Mouse (Mus musculus) MN1 (cell line): ENCODE results near the gene Zfp799.
"Not testable (repeated sequence)": the region's sequence is repeated elsewhere in the genome, so short reads cannot be mapped to it uniquely, and the experiment has no call there.

ENCODE experiments used
- DNase-seq: peaks from one replicate; pipeline ENCODE4 v3.0.0-alpha.2; 2016; ENCODE audit warnings: low spot score

The Zfp799 gene

DNA sequence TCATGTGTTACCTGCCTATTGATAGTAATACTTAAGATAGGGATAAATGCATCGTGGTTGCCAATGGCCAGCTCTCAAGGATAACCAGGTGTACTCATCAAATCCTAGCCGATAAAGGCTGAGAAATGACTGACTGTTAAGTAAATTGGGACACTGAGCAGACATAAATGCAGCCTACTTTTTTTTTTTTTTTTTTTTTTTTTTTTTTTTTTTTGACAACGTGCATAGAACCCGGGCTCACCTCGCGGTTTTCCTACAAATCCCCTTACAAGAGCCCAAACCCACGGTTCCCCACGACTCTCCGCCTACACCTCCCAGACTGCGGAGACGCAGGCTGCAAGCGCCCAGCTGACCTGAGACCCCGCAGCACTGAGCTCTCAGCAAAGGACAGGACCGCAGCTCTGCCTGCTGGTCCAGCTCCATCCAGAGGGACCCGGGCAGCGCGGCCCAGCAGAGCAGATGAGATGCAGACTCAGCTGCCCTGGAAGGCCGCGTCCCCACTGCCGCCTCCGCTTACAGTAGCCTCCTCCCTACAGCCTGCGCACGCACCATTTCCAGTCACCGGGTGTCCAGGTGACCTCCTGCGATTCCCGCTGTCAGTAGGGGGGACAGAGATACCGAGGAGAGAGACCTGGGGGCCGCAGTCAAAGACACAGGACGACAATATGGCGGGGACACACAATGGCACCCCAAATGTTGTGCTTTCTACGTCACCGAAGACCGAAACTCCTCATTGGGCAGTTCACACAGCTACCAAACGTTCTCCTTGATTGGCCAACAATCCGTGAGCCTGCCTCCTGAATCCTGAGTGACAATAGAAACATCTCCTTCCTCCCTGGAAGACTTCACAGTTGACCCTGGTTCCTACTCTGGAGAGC, at the start of gene Zfp799:
Gene Zfp799, minus strand, starts transcription at position 722 of the 878 bp plus-strand sequence.
- peak; percentile 85 for DNase-seq

DNA sequence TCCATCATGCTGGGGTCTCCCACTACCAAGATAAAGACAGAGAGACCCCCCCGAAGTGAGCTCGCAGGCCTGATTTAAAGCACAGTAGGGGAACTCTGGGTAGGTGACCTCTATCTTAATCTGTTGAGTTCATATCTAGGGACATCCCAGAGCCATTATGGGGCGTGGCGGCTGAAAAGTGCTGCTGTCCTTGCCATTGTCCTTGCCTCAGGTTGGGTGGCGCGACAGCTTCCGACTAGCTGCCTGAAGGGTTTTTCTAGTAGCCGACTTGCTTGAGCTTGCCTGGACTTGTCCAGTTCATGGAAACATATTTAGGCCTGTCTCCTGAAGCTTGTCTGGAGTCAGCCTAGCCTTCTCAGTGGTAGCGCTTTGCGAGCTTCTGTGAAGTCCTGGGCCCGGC, 48.7 kb upstream of the Zfp799 start:
- DNase-seq, result no peak

DNA sequence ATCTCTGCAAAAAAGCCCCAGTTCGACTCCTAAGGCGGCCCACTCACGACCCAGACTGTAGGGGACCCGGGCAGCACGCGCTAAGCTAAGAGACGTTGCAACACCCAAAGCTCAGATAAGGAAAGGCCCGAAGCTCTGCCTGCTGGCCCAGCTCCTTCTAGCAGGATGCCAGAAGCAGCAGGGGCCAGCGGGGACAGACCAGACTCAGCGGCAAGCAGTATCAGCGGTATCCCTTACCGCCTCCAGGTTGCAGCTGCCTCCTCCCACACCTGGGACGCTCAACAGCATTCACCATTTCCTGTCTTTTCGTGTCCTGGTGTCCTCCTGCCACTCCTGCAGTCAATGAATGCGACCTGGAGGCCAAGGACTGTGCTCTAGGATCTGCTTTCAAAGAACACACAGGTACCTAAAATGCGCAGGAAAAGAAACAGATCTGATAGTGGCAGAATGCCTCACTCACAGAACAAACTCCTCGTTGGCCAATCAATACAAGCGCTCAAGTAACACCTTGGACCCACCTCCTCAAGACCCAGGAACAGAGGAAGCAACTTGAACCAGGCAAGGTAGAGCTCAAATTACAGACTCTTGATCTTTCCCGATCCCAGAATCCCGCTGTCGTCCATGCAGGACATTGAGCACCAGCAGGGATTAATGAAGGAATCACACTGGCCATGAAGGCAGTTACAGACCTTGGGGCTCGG, 47.6 kb upstream of the Zfp799 start:
- DNase-seq, result no peak

DNA sequence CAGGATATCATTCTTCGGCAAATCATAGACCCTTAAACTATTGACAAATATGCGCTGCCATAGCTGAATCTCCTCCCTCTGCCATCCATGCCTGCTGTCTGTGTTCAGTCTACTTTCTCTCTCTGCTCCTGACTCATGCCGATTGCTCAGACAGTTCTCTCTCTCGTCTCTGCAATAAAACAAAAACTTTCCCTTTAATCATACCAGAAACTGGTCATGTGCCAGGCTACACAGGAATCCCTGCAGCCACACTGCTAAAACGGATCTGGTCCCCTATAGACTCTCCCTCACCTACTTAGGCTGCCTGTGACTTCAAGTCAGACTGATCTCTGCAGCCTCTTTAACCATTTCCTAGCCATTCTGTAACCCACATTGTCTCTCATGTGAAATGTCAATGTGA, 42.6 kb upstream of the Zfp799 start:
- no peak for DNase-seq

DNA sequence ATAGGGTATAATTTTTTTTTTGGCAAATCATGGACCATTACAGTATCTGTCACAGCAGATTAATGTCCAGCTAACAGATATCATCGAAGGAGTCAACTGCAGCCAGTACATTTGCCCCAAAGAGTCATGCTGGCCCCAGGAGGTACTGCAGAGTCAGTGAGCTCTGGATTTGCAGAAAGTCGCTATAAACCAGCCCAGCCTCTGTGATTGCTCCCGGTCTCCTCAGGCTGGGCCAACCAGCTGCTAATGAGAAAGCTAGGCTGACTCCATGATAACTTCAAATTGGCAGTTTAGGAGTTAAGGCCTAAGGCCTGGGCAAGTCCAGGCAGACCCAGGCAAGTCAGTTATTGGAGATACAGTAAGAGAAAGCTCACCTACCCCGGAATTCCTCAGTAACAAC, 42.0 kb upstream of the Zfp799 start:
- no peak for DNase-seq

DNA sequence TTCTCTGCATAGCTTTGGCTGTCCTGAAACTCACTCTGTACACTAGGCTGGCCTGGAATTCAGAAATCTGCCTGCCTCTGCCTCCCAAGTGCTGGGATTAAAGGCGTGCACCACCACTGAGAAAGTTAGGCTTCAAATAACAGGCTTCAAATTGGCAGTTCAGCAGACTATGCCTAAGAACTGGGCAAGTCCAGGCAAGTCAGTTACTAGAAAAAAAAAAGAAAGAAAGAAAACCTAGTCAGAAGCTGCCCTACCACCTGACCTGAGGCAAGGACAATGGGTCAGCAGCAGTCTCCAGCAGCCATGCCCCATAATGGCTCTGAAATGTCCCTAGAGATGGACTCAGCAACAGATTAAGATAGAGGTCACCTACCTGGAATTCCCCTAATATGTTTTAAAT, 41.4 kb upstream of the Zfp799 start:
- no peak for DNase-seq

DNA sequence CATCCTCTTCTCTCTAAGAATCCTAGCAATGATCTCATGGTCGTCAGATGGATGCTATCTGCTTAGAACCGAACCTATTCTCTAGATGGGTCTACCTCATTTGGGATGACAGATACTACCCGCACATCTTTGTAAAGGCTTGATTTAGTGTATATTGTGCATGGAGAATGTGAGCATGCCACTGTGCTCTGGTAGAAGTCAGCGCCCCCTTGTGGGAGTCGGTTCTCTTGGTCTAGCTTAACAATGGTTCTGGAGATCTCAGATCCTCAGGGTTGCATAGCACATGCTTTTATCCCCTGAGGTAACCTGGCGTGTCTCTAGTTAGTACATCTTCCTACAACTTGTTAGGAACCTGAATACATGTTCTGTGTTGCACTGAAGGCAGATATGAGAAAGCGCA, 37.2 kb upstream of the Zfp799 start:
- not testable (repeated sequence) for DNase-seq

DNA sequence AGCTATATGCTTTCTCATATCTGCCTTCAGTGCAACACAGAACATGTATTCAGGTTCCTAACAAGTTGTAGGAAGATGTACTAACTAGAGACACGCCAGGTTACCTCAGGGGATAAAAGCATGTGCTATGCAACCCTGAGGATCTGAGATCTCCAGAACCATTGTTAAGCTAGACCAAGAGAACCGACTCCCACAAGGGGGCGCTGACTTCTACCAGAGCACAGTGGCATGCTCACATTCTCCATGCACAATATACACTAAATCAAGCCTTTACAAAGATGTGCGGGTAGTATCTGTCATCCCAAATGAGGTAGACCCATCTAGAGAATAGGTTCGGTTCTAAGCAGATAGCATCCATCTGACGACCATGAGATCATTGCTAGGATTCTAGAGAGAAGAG, 26.7 kb upstream of the Zfp799 start:
- not testable (repeated sequence) for DNase-seq

DNA sequence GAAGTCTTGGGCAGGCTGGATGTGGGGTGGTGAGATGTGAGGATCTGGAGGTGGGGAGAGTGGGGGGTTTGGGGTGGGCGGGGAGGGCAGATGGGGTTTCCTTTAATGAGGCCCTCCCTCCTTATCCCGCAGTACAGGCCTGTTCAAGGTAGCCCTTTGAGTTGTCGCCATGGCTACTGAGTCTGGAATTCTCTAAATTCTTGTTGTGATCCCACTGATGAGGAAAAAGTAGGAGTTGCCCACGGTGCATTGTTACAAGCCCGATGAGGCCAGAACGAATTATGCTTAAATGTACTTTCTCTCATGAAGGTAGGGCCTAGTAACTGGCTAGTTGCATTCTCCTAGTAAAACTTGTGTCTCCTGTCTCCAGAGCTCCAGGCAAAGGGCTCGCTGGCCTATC, 21.5 kb upstream of the Zfp799 start:
- DNase-seq, result no peak

DNA sequence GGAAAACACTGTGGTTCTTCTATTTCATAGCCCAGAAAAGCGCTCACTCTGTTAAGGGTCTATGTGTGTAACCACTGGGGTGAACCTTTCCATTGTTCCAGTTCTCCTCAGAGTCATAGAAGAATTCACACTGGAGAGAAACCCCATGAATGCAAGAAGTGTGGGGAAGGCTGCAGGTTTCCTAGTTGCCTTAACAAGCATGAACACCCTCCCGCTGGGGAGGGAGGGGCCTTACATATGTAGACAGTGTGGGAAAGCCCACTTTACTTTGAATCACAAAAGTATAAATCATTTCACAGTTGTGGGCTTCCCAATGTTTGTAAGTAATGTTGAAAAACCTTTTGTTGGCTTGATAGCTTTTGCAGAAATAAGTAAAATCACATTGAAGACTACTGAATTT, 11.3 kb upstream of the Zfp799 start:
- no peak for DNase-seq

DNA sequence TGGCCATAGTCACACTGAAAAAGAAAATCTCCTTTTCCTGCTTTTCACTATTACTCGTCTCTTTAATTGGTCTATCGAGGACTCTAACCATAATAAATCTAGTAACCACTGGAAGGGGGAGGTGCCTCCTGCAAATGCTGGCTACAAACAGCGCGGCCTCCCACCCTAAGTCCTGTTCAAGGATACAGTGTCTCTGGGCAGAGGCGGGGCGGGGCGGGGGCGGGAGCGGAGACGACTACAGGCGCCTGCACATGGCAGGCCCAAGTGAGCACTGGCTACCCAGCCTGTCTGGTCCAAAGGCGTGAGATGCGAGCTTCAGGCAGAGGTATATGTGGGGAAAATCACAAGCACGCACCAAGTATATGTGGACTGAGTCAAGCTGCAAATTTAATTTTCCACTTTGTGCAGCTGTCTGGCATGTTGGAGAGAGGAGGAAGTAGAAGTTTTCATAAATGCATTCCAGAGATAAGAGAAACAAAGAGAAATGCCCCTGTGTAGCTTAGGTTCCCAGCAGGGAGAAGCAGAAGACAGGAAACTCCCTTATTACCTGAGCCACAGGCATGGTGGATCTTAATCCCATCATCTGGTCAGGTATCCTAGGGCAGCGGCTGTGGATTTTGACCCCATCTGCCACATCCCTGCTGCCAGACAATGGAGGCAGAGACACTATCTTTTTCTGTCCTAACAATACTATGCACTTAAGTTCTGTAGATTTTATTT, 9.2 kb upstream of the Zfp799 start:
- DNase-seq, result peak; percentile 51

DNA sequence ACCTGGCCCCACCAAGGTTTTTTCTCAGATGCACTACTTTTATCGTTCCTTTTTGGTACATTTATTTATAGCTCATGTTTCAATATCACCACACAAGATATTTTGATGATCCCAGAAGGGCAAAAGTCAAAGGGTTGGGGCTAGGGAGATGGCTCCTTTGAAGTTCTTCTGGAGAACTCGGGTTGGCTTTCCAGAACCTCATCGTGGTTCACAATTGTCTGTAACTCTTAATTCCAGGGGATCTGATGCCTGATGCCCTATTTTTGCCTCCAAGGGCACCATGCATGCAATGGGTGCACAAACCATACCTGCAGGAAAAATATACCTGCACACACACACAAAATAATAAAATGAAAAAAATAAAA, 339 bp upstream of the Zfp799 start:
- DNase-seq, result no peak

DNA sequence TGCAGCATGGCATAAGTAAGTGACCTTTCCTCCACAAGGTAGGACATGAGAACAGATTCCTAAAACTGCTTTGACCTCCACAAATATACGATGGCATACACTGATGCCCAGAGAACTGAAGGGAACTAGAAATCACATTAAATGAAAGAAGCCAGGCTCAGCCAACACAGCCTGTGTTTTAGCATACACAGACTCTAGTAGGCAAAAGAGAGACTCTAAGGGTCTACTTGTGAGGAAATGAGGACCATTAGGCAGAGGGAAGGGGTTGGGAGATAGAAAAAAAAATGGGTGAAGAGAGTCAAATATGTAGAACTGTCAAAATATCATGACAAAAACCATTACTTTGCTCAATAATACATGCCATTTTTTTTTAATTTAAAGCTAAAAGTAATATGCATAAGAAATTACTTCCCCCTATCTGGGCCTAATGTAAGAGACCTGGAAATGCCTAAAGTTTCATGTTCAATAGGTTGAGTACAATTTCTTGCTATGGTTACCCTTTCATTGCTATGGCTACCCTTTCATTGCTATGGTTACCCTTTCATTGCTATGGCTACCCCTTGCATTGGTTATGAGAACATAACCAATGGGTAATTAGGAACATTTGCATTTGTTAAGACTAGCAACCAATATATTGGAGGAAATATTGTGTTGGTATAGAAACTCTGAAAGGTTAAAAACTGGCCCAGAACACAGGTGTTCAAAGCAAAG, 13.8 kb downstream of the Zfp799 start:
- DNase-seq, result no peak

DNA sequence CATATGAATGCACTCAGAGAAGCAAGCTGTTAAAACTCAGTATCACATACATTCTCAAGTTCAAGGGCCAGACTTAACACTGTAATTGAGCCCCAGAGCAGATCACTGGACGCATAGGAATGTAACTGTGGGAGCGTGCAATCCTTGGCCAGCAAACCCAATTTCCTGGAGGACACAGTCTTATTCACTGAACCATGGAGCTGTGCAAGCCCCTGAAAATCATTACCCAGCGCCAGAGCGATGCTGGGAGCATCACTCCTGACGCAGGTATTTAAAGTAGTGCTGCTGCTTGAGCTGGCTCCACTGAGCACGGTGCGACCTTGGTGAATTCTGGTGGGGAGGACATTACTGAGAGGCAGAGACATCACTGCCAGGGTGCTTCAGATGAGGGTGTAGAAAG, 15.9 kb downstream of the Zfp799 start:
- DNase-seq, result no peak

DNA sequence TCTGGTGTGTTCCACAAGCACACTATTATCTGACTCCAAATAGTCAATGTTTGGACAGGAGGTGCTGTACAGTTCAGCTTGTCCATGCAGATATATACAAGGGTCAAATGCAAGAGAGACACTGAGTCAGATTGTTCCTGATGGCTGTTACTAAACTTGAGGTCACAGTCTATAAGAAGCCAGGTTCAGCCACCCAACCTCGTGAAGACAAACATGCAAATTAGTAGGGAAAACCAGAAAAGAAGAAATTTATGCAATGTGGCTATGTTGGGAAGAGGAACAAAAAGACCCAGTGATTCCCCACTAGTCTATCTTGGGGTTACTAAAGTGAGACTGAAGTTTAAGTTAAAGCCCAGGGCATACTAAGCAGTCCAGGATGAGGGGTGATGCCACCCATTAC, 19.4 kb downstream of the Zfp799 start:
- no peak for DNase-seq

DNA sequence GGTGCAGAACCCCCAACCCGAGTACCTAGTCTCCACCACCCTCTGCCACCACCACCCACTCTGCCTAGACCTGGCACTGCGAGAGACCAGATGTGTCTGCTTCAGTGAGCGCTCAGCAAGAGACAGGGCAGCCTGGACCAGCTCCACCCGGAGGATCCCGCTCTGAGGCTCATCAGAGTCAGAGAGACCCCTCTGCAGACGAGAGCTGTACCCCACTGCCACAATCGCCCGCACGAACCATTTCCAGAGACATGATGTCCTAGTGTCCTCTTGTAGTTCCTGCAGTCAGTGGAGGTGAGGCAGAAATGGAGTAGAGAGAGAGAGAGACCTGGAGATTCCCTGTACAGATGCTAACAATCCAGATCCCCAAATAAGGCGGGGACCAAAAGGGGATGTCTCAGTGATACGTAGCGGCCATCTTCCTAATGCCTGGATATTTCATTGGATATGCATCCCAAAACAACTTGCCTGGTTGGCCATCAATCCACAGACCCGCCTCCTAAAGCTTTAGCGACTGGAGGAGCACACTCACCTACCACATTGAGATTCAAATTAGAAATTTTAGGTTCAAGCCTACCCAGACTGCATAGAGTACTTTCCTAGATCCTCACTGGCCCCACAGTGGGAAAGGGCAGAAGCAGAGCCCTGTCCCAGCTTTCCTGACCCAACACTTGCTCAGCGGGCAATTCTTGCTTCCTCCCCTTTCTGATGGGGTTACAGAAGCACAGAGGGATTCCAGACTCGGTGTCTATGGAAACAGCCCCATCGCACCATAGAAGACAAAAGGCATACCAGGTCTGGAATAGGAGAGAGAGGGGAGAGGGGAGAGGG, 20.3 kb downstream of the Zfp799 start, which contains the start of gene Zfp811:
Gene Zfp811, minus strand, starts transcription at position 388 of the 831 bp plus-strand sequence.
- no peak for DNase-seq

DNA sequence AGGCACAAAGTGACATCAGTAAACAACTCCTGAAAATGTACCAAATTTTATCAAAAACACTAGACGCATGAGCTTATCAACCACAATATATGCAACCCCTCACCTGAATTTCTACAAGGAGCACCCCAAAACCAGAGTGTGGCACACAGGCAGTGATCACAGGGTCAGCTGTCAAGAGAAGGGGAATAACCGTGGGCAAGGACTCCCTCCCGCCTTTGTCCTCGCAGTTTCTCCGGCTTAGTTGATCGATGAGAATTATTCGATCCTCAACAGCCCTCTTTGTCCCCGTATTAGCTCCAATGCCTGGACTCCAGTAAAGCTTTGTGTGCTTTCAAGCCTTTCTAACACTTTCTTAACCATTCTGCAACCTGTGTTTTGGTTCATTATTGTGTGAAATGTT, 21.1 kb downstream of the Zfp799 start:
- no peak for DNase-seq

DNA sequence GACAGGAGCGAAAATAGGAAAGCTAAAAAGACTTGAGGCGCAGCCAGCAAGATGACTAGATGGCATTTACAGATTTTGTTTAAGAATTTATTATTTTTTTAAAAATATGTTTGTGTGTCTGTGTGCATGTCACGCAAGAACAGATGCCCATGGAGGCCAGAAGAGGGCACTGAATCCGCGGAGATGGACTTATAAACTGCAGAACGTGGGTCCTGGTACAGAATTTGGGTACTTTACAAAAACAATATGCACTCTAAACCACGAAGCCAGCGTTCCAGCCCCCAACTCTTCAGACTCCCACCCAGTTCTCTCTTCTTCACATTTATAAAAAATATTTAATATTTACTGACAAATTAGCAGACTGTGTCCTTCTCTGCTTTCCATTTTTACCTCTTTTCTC, 40.8 kb downstream of the Zfp799 start:
- no peak for DNase-seq

DNA sequence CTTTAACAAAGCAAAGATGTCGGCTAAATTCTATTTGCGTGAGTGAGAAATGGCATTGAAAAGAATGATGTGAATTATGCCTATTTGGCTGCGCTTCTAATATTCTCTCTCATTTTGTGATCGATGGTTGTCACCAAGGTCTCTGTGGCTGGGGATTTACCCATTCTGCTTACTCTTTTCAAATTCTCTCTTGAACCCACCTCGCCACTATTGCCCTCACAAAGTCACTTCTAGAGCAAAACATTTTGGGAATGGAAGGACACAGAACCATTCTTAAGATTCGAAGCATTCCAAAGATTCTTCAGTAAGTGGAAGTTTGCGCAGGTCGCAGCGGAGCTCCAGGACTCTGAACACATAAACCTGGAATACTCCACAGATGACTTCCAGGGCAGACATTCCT, 41.5 kb downstream of the Zfp799 start:
- no peak for DNase-seq

DNA sequence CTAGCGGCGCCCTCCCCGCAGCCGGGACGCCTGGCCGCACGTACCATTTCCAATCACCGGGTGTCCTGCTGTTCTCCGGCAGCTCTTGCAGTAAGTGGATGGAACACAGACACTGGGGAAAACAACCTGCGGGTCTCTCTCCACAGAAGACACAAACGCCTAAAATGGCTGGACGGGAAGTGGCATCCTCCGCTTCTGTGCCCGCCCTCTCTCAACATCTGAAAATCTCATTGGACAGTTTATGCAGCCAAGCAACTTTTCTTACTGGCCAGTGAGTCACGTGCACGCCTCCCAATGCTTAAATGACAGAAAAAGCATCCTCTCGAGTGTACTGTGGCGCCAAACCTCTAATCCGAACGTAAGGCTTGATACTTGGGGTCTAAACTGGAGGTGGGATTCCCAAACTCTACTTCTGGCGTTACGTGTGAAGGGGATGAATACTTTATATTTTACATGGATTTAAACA, 41.9 kb downstream of the Zfp799 start, which contains the start of gene Zfp871:
Gene Zfp871, minus strand, starts transcription at position 194 of the 466 bp plus-strand sequence.
- peak; percentile 93 for DNase-seq
